ENCODE assay signal across 8 mouse cellular contexts in the genomic region with DNA sequence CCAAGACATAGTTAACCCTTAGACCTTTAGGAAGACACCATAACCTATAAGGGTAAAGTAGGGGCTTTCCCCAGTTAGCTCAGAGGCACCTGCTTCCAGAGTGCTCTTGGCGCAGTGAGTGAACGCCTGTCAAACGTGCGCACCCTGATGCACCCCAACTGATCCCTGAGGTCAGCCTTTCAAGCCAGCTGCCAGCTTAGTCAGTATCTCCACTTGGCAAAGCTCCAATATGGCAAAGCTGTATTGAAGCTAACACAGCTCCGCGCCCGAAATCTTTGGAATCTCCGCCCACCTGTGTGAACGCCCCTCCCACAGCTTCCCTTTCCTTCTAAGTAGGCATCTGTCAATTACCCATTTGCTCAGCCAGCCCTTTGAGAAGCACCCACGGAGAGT. TPM values are rescaled to one million over a fixed set of nuclear protein-coding genes. Genes with fewer than 3 reads are reported as not detected.
DNase-seq lines count a peak whose midpoint lies in the region; ATAC-seq lines count a peak whose summit lies in the region.

No protein-coding gene starts in this region.

- DNase-seq in CD4-positive, CD25-positive, alpha-beta regulatory T cell, adult 2 months (ENCODE audit: low read depth, low spot score) = peak; percentile 15
- DNase-seq in left cerebral cortex, postnatal 4 days = peak; percentile 17
- no peak for DNase-seq in left cerebral cortex, adult 18-20 months (ENCODE audit: low spot score in 2 of 2)
- DNase-seq in gastrocnemius, postnatal 10 days = peak; percentile 15
- peak; percentile 65 for DNase-seq in retina, postnatal 7 days (ENCODE audit: low read depth, low spot score)
- DNase-seq in urinary bladder, adult 2 months (ENCODE audit: low spot score) = no peak

- intact Hi-C loops in left cerebral cortex, postnatal 4 days (cut with DNase I) = no loop called here

- no peak for ATAC-seq in CD4-positive, CD25-positive, alpha-beta regulatory T cell, adult 4 months
- ATAC-seq in erythroid progenitor cell, adult 5-6 weeks (replicated peaks; ENCODE audit: low FRiP score, poor library complexity, severe bottlenecking) = no peak

RNA-seq across cellular contexts. Expression of a gene that starts 36.2 kb away (rescaled TPM):
- 10 to 100 TPM; 28.7 to 30.9 TPM for polyA plus RNA-seq in CD4-positive, CD25-positive, alpha-beta regulatory T cell, adult 4 months (2017; shearing (Covaris generic))
- total RNA-seq in left cerebral cortex, postnatal 4 days (2021) = 10 to 100 TPM; 68.1 to 70.5 TPM
- 10 to 100 TPM; 53.7 to 65.9 TPM for total RNA-seq in left cerebral cortex, adult 18-20 months (2021)
- 10 to 100 TPM; 77.2 to 80.5 TPM for total RNA-seq in gastrocnemius, postnatal 10 days (2021)
- polyA plus RNA-seq in urinary bladder, adult 2 months (2012; rRNA removed) = 37.9 and 45.4 TPM in 2 replicates
- 25.2 and 45.0 TPM in 2 replicates for total RNA-seq in erythroid progenitor cell, adult 5-6 weeks (2015; ENCODE audit: low replicate concordance)
- total RNA-seq in erythroid progenitor cell, adult 5-6 weeks (2017; ENCODE audit: low replicate concordance) = 46.6 and 61.2 TPM in 2 replicates

Comparison
In these comparisons a context has a peak if more than half of its experiments do, and no peak if none do; other contexts are left out.
1. DNase-seq: peak in CD4-positive, CD25-positive, alpha-beta regulatory T cell, adult 2 months (single experiment), left cerebral cortex, postnatal 4 days (single experiment), gastrocnemius, postnatal 10 days (single experiment) and retina, postnatal 7 days (single experiment); none in left cerebral cortex, adult 18-20 months (0 of 2) and urinary bladder, adult 2 months (single experiment).